Mouse (Mus musculus) intestine, embryonic 16.5 days (tissue): ENCODE measurements around the gene Gal3st1. TPM values are rescaled to one million over a fixed set of nuclear protein-coding genes. Genes with fewer than 3 reads are reported as not detected.

ENCODE experiments used
- ATAC-seq: fragments of 200-750 bp; cut with Nextera tagmentation; 2 replicates; pipeline ENCODE4 v1.8.0; 2017; ENCODE audit warnings: moderate TSS enrichment, moderate library complexity
- H3K27ac ChIP-seq: fragments of 300-500 bp; sonication (generic); 2 replicates; pipeline ENCODE4 v1.5.1; 2014; ENCODE audit warnings: mild to moderate bottlenecking, low read length
- H3K27me3 ChIP-seq: fragments of 300-500 bp; sonication (generic); replicated peaks from 2 replicates; pipeline ENCODE4 v1.6.1; 2014; ENCODE audit warnings: low read length, control low read depth, mixed read lengths; ENCODE audit not compliant: control insufficient read depth, insufficient read depth
- H3K36me3 ChIP-seq: fragments of 300-500 bp; sonication (generic); 2 replicates; pipeline ENCODE4 v1.6.1; 2014; ENCODE audit warnings: low read length, control low read depth; ENCODE audit not compliant: control insufficient read depth, insufficient read depth
- H3K4me1 ChIP-seq: fragments of 300-500 bp; sonication (generic); 2 replicates; pipeline ENCODE4 v1.6.1; 2014; ENCODE audit warnings: low read length, control low read depth, mixed read lengths; ENCODE audit not compliant: control insufficient read depth, insufficient read depth
- H3K4me2 ChIP-seq: fragments of 300-500 bp; sonication (generic); 2 replicates; pipeline ENCODE4 v1.6.1; 2014; ENCODE audit warnings: low read depth, low read length, control low read depth
- H3K4me3 ChIP-seq: fragments of 300-500 bp; sonication (generic); 2 replicates; pipeline ENCODE4 v1.5.1; 2014; ENCODE audit warnings: mild to moderate bottlenecking, low read length
- H3K9ac ChIP-seq: fragments of 300-500 bp; sonication (generic); 2 replicates; pipeline ENCODE4 v1.6.1; 2014; ENCODE audit warnings: low read depth, low read length
- H3K9me3 ChIP-seq: fragments of 300-500 bp; sonication (generic); 2 replicates; pipeline ENCODE4 v1.6.1; 2016; ENCODE audit warnings: low read length, control low read depth; ENCODE audit not compliant: control insufficient read depth
- whole genome bisulfite sequencing: fragments of 180-500 bp; shearing (Covaris S2); extraction: QIAGEN DNeasy Blood & Tissue Kit; methylation state at CpG from one replicate; pipeline ENCODE4 v1.1.7; 2014; 5-methylcytosine and 5-hydroxymethylcytosine counted together
- polyA plus RNA-seq: library from polyadenylated mRNA; unstranded; fragments of >200 nt; fragmentation: Nextera tagmentation; extraction: Ambion mirVana; gene quantifications from 2 replicates; pipeline ENCODE4 v1.2.1, GENCODE M21; 2015

Gal3st1 gene
- polyA plus RNA-seq, 1 experiment from 2014 or later, result 20.1 TPM

DNA sequence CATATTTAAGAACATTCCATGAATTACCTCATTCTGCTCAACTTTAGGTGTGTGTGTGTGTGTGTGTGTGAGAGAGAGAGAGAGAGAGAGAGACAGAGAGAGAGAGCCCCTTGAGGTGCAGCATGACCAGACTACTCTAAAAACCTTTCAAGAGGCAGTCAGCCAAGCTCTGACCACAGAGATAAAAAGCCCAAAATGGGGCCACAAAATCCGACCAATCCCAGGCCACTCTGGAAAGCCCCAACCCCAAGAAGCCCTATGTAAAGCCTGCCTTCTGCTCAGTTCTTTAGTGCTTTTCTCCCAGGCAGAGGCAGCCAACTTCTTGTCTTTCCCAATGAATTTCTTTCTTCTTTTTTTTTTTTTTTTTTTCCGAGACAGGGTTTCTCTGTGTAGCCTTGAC is 22.5 kb upstream of the Gal3st1 start:
- H3K4me3 ChIP-seq, result no peak overlapping the region
- ATAC-seq, result no peak
- 52% methylated on average over 2 of the region's 2 CpGs for WGBS
- H3K4me2 ChIP-seq, result no peak overlapping the region
- H3K36me3 ChIP-seq, result no peaks in the 10 kb centered on the region
- H3K9ac ChIP-seq, result no peak overlapping the region
- H3K27ac ChIP-seq, result no peak overlapping the region
- H3K4me1 ChIP-seq, result no peaks in the 10 kb centered on the region
- H3K27me3 ChIP-seq, result no peaks in the 10 kb centered on the region
- no peaks in the 10 kb centered on the region for H3K9me3 ChIP-seq

DNA sequence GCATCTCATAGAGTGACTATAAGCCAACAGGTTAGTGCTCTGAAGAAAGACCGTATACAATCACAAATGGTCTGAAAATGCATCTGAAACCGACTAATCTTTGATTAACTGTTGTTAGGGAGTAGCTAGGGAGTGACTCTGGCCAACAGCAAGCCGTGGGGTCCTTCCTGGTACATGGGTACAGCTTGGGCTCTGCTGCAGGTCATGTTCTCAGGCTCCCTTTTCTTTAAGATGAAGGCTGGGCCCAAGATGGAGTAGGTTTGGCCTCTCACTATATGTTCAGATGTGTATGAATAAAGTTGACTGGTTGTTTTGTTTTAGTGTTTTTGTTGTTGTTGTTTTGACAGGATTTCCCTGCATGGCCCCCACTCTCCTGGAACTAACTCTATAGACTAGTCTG is 21.7 kb upstream of the Gal3st1 start:
- no peak overlapping the region for H3K4me2 ChIP-seq
- no peak overlapping the region for H3K9ac ChIP-seq
- H3K9me3 ChIP-seq, result no peaks in the 10 kb centered on the region
- no peaks in the 10 kb centered on the region for H3K36me3 ChIP-seq
- ATAC-seq, result no peak
- H3K4me1 ChIP-seq, result no peaks in the 10 kb centered on the region
- H3K27me3 ChIP-seq, result no peaks in the 10 kb centered on the region
- H3K27ac ChIP-seq, result no peak overlapping the region
- no peak overlapping the region for H3K4me3 ChIP-seq
- 75% methylated on average over 3 of the region's 3 CpGs for WGBS

DNA sequence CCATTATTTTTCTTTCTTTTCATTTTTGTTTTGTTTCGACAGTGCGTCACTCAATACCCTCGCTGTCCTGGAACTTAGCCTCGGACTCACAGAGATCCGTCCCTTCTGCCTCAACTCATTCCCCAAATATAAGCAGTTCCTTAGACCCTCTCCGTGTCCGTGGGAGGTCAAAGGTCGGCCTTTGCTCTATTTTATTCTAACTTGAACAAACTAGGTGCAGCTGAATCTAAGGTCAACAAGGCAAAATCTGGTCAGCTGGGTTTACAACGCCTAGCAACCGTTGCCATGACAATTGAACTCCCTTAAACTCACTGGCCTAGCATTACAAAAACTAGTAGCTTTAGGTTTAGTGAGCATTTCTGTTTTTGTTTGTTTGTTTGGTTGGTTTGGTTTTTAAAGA is 20.3 kb upstream of the Gal3st1 start:
- WGBS, result 78% methylated on average over 10 of the region's 10 CpGs
- Histone ChIP-seq H3K9me3 (no peaks in the 10 kb centered on the region), H3K4me1 (no peaks in the 10 kb centered on the region), H3K4me2 (peak overlapping the region; percentile 68), H3K27ac (0 out of 2 replicates have a peak overlapping the region, but pooled peaks have one; percentile 14), H3K9ac (peak overlapping the region; percentile 27; the same call in 1 of the 2 replicates), H3K4me3 (peak overlapping the region; percentile 87), H3K36me3 (peaks cover under 1% of the 10 kb centered on the region; the same call in 1 of the 2 replicates), H3K27me3 (no peaks in the 10 kb centered on the region)
- peak; percentile 19; the same call in 1 of the 2 replicates for ATAC-seq

DNA sequence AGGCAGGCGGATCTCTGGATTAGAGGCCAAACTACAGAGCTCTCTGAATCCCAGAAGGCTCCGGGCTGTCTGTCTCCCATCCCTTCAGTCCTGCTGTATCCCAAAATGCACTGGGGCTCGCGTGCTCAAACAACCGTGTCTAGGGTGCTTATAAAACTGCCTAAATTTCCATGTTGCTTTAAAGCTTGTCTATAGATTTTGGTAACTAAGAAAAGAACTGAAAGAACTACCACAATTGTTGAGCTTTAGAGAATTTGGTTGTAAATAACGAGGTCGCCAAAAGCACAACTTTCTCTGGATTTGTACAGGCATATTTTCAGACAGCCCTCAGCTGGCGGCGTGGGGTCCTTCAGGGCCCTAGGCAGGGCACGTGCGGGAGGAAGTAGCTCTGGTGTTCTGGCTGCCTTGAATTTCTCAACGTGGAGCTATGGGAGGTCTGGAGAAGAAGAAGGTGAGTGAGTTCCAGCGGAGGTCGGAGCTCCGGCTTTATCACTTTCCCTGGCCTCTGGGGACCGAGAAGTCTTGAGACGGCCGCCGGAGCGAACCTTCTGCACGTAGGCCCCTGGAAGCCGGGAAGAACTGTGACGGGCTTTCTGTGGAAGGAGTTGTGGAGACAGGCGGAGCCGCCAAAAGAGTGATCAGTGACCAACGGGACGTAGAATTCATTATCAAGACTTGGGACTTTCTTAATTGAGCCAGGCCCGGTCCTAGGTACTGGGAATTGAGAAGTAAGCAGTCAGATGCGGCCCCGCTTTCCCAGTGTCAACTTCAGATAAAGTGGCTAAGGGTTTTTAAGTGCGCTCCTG is 19.6 kb upstream of the Gal3st1 start, which contains the start of gene Pes1:
Gene Pes1 (plus strand): TSS at position 366 of the 806 bp plus-strand sequence.
- H3K9me3 ChIP-seq, result no peaks in the 10 kb centered on the region
- H3K27me3 ChIP-seq, result no peaks in the 10 kb centered on the region
- H3K27ac ChIP-seq, result peak within 1 kb of the TSS; percentile 61
- H3K4me1 ChIP-seq, result no peaks in the 10 kb centered on the region
- peaks cover 4% of the 10 kb centered on the region; the same call in 1 of the 2 replicates for H3K36me3 ChIP-seq
- WGBS, result under 1% methylated on average over 31 of the region's 31 CpGs
- peak within 1 kb of the TSS; percentile 68 for H3K4me2 ChIP-seq
- ATAC-seq, result peak; percentile 95
- peak within 1 kb of the TSS; percentile 87 for H3K4me3 ChIP-seq
- H3K9ac ChIP-seq, result peak within 1 kb of the TSS; percentile 85

DNA sequence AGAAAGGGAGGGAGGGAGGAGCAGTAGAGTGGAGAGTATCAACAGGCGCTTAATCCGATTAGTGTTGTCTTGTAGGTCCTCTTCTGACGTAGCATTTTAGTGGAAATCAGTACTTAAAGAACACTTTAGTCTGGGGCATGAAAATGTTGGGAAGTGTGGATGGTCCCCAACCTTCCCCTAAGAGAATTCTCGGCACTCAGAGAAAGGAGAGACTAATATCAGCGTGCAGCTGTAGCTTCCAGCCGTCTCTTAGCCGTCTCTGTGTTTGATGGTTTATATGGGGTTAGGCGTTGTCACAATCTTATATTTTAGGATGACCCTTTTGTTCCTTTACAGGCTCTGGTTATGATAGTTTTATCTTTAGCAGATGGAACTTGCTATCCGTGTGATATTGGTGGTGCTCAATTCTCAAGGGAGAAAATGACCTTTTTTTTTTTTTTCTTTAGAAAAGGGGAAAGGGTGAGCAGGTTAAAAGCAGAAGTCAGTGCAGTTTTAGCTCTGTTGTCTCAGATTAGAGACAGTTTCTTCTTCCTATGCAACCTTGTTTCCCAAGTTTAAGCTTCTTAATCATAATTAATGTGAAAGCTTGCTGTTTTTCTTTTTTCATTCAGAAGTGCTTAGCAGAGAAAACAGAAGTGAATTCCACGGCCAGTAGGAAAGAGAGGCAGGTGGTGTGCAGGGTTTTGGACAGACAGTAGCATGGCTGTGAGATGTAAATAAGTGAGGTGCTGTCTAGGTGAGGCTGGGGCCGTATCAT is 18.8 kb upstream of the Gal3st1 start:
- H3K27me3 ChIP-seq, result no peaks in the 10 kb centered on the region
- H3K36me3 ChIP-seq, result peaks cover 6% of the 10 kb centered on the region; the same call in 1 of the 2 replicates
- peak overlapping the region; percentile 61 for H3K27ac ChIP-seq
- no peaks in the 10 kb centered on the region for H3K9me3 ChIP-seq
- WGBS, result 14% methylated on average over 11 of the region's 11 CpGs
- peak overlapping the region; percentile 85 for H3K9ac ChIP-seq
- H3K4me1 ChIP-seq, result no peaks in the 10 kb centered on the region
- H3K4me3 ChIP-seq, result peak overlapping the region; percentile 87
- H3K4me2 ChIP-seq, result peak overlapping the region; percentile 68
- ATAC-seq, result no peak; the same call in 1 of the 2 replicates

DNA sequence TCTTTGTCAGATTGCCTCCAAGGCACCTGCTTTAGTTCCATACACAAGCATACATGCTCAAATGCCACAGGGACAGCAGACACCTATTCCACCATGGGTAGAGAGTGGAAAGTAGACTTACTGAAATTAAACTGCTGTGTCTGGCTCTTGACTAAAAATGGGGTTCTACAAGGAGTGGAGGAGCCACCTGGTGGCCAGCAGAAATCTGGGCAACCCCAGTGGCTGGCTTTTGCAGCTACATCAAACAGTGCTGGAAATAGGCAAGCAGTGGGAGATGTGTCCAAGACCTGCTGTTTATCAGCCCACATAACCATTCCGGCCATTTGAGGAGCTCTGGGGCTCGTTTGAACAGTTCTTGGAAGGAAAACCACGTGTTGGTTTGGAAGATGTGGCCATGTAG is 13.6 kb upstream of the Gal3st1 start:
- Histone ChIP-seq H3K27me3 (no peaks in the 10 kb centered on the region), H3K9me3 (no peaks in the 10 kb centered on the region), H3K4me1 (no peaks in the 10 kb centered on the region), H3K27ac (no peak overlapping the region), H3K4me3 (no peak overlapping the region), H3K36me3 (peaks cover 8% of the 10 kb centered on the region; the same call in 1 of the 2 replicates), H3K9ac (no peak overlapping the region), H3K4me2 (no peak overlapping the region)
- WGBS, result 81% methylated on average over 3 of the region's 3 CpGs
- no peak for ATAC-seq

DNA sequence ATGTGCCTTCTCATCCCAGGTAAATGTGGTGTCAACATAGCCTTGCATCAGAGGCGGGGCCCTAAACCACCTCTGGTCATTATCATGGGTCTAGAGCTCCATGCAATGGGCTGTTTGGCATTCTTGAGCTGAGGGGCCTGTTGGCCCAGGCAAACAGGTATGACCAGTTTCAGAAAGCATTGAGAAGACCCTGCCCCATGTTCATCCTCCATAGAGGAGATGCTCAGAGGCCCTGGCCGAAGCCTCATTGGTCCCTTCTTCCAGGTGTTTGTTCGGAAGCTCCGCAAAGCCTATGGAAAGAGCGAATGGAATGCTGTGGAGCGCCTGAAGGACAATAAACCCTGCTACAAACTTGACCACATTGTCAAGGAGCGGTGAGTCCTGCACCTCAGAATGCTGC is 13.1 kb upstream of the Gal3st1 start:
- no peaks in the 10 kb centered on the region for H3K4me1 ChIP-seq
- no peak overlapping the region for H3K9ac ChIP-seq
- peaks cover 8% of the 10 kb centered on the region; the same call in 1 of the 2 replicates for H3K36me3 ChIP-seq
- no peaks in the 10 kb centered on the region for H3K9me3 ChIP-seq
- H3K27me3 ChIP-seq, result no peaks in the 10 kb centered on the region
- no peak overlapping the region for H3K4me2 ChIP-seq
- 90% methylated on average over 7 of the region's 7 CpGs for WGBS
- H3K4me3 ChIP-seq, result no peak overlapping the region
- ATAC-seq, result no peak
- no peak overlapping the region for H3K27ac ChIP-seq

DNA sequence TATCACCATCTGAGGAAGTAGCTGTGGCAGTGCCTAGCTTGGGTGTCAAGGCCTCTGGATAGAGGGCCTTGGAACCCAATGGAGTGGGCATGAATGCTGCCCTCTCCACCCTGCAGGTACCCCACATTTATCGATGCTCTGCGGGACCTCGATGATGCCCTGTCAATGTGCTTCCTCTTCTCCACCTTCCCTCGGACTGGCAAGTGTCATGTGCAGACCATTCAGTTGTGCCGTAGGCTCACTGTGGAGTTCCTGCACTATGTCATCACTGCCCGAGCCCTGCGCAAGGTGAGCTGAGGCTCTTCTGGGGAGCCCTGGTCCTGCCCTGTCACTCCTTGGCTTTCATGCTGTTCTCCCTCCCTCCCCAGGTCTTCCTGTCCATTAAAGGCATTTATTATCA is 10.4 kb upstream of the Gal3st1 start:
- WGBS, result 91% methylated on average over 7 of the region's 7 CpGs
- no peak overlapping the region for H3K27ac ChIP-seq
- H3K9ac ChIP-seq, result no peak overlapping the region
- H3K4me2 ChIP-seq, result no peak overlapping the region
- no peaks in the 10 kb centered on the region for H3K9me3 ChIP-seq
- H3K27me3 ChIP-seq, result no peaks in the 10 kb centered on the region
- no peak for ATAC-seq
- no peaks in the 10 kb centered on the region for H3K4me1 ChIP-seq
- peaks cover 21% of the 10 kb centered on the region; the same call in 1 of the 2 replicates for H3K36me3 ChIP-seq
- H3K4me3 ChIP-seq, result no peak overlapping the region

DNA sequence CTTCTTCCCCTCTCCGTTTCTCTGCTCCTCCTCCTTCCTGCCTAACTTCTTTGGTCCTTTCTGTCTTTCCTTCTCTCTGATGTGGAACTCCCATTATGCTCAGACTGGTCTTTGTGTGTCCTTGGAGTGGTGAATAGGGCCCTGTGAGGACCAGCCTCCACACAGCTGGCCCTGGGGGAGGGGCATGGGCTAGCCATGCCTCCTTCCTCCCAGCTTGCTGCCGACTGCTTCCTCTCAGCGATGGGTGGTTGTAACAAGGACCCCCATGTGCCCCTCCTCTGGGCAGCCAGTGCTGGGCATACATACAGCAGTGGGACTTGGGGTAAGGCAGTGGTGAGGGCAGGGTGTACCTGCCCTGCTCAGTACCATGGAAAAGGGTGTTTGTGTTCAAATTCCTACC is 9.1 kb upstream of the Gal3st1 start:
- Histone ChIP-seq H3K4me1 (no peaks in the 10 kb centered on the region), H3K4me2 (no peak overlapping the region), H3K9ac (no peak overlapping the region), H3K4me3 (no peak overlapping the region), H3K27ac (no peak overlapping the region), H3K27me3 (no peaks in the 10 kb centered on the region), H3K9me3 (no peaks in the 10 kb centered on the region), H3K36me3 (peaks cover 22% of the 10 kb centered on the region)
- no peak for ATAC-seq
- WGBS, result 87% methylated on average over 3 of the region's 3 CpGs
